Mouse (Mus musculus): Measurements from ENCODE around the gene Svs3a. TPM values are rescaled to one million over a fixed set of nuclear protein-coding genes. Genes with fewer than 3 reads are reported as not detected.
"Not testable (repeated sequence)": the region's sequence is repeated elsewhere in the genome, so short reads cannot be mapped to it uniquely, and the experiment has no call there.

The Svs3a gene
- polyA plus RNA-seq (2012; rRNA removed) (not detected in 2 replicates), polyA plus RNA-seq (2014; fragmentation: Nextera tagmentation; extraction: Ambion mirVana) (not detected in 2 replicates)

GRCm38 (mm10) chr2:164288968-164289367 is at the start of gene Svs3a:
Gene Svs3a, plus strand, starts transcription at chr2:164289268.
- H3K27ac ChIP-seq; H3K4me1 ChIP-seq (replicated peaks; ENCODE audit: control insufficient read depth in 2 of 2, insufficient read depth in 2 of 2, low read length in 1 of 2); H3K9me3 ChIP-seq (ENCODE audit: control insufficient read depth, low read length); H3K9ac ChIP-seq (replicated peaks); H3K4me3 ChIP-seq (ENCODE audit: insufficient read depth in 1 of 2, low read depth in 2 of 2, low read length in 2 of 2); DNase-seq (ENCODE audit: low read depth in 3 of 3, low spot score in 3 of 3); H3K27me3 ChIP-seq (ENCODE audit: control insufficient read depth, insufficient read depth, low read length); H3K36me3 ChIP-seq (replicated peaks; ENCODE audit: control insufficient read depth, insufficient read depth, low read depth); ATAC-seq (ENCODE audit: insufficient read depth); H3K4me2 ChIP-seq (ENCODE audit: low read depth): not testable (repeated sequence)
- 54% methylated on average over 1 of the region's 1 CpGs for WGBS (ENCODE audit: insufficient replicate concordance)

GRCm38 (mm10) chr2:164256540-164256939 is 32.5 kb upstream of the Svs3a start, which contains the start of gene Svs3b:
Gene Svs3b, minus strand, starts transcription at chr2:164256640.
- H3K9ac ChIP-seq (replicated peaks); H3K27me3 ChIP-seq (ENCODE audit: control insufficient read depth, insufficient read depth, low read length); H3K4me1 ChIP-seq (replicated peaks; ENCODE audit: control insufficient read depth in 2 of 2, insufficient read depth in 2 of 2, low read length in 1 of 2); H3K4me3 ChIP-seq (ENCODE audit: insufficient read depth in 1 of 2, low read depth in 2 of 2, low read length in 2 of 2); H3K4me2 ChIP-seq (ENCODE audit: low read depth); H3K27ac ChIP-seq; H3K36me3 ChIP-seq (replicated peaks; ENCODE audit: control insufficient read depth, insufficient read depth, low read depth); ATAC-seq (ENCODE audit: insufficient read depth); H3K9me3 ChIP-seq (ENCODE audit: control insufficient read depth, low read length); DNase-seq (ENCODE audit: low read depth in 3 of 3, low spot score in 3 of 3): not testable (repeated sequence)
- 72% methylated on average over 1 of the region's 1 CpGs for WGBS (ENCODE audit: insufficient replicate concordance)

GRCm38 (mm10) chr2:164278359-164278758 is 10.7 kb upstream of the Svs3a start, which contains the start of gene Svs4:
Gene Svs4, minus strand, starts transcription at chr2:164278459.
- H3K4me2 ChIP-seq (ENCODE audit: low read depth), result no peak within 1 kb of the TSS
- 68% methylated on average over 4 of the region's 4 CpGs for WGBS (ENCODE audit: insufficient replicate concordance)
- no peak for DNase-seq (ENCODE audit: low read depth in 3 of 3, low spot score in 3 of 3)

GRCm38 (mm10) chr2:164312599-164312998 is 23.5 kb downstream of the Svs3a start:
- no peaks in the 10 kb centered on the region for H3K36me3 ChIP-seq (replicated peaks; ENCODE audit: control insufficient read depth, insufficient read depth, low read depth)
- H3K9ac ChIP-seq (replicated peaks), result no peak overlapping the region
- ATAC-seq (ENCODE audit: insufficient read depth), result no peak
- H3K9me3 ChIP-seq (ENCODE audit: control insufficient read depth, low read length), result no peaks in the 10 kb centered on the region
- H3K4me3 ChIP-seq (ENCODE audit: insufficient read depth in 1 of 2, low read depth in 2 of 2, low read length in 2 of 2), result no peak overlapping the region
- WGBS (ENCODE audit: insufficient replicate concordance), result 64% methylated on average over 5 of the region's 5 CpGs
- H3K27ac ChIP-seq, result no peak overlapping the region
- H3K4me2 ChIP-seq (ENCODE audit: low read depth), result no peak overlapping the region
- H3K27me3 ChIP-seq (ENCODE audit: control insufficient read depth, insufficient read depth, low read length), result no peaks in the 10 kb centered on the region
- H3K4me1 ChIP-seq (replicated peaks; ENCODE audit: control insufficient read depth in 2 of 2, insufficient read depth in 2 of 2, low read length in 1 of 2), result no peaks in the 10 kb centered on the region
- TF ChIP-seq EP300 (IDR thresholded peaks at IDR 0.05; ENCODE audit: low read depth), result no peak
- no peak for TF ChIP-seq CTCF (IDR thresholded peaks at IDR 0.05; ENCODE audit: low read depth)
- no peak for DNase-seq (ENCODE audit: low read depth in 3 of 3, low spot score in 3 of 3)

More at GRCm38 (mm10) chr2:164278359-164278758, 10.7 kb upstream of the Svs3a start, which contains the start of gene Svs4:
- no peak for TF ChIP-seq CTCF (IDR thresholded peaks at IDR 0.05; ENCODE audit: low read depth)
- TF ChIP-seq EP300 (IDR thresholded peaks at IDR 0.05; ENCODE audit: low read depth), result no peak
- Histone ChIP-seq H3K9ac (replicated peaks) (no peak within 1 kb of the TSS), H3K36me3 (replicated peaks; ENCODE audit: control insufficient read depth, insufficient read depth, low read depth) (no peaks in the 10 kb centered on the region), H3K9me3 (ENCODE audit: control insufficient read depth, low read length) (no peaks in the 10 kb centered on the region), H3K27ac (no peak within 1 kb of the TSS), H3K4me1 (replicated peaks; ENCODE audit: control insufficient read depth in 2 of 2, insufficient read depth in 2 of 2, low read length in 1 of 2) (no peaks in the 10 kb centered on the region), H3K27me3 (ENCODE audit: control insufficient read depth, insufficient read depth, low read length) (no peaks in the 10 kb centered on the region), H3K4me3 (ENCODE audit: insufficient read depth in 1 of 2, low read depth in 2 of 2, low read length in 2 of 2) (no peak within 1 kb of the TSS)
- ATAC-seq (ENCODE audit: insufficient read depth), result no peak

- H3K9ac ChIP-seq (replicated peaks); H3K27ac ChIP-seq; H3K4me1 ChIP-seq (replicated peaks; ENCODE audit: control insufficient read depth in 2 of 2, insufficient read depth in 2 of 2, low read length in 1 of 2); ATAC-seq (ENCODE audit: insufficient read depth); H3K36me3 ChIP-seq (replicated peaks; ENCODE audit: control insufficient read depth, insufficient read depth, low read depth); H3K4me3 ChIP-seq (ENCODE audit: insufficient read depth in 1 of 2, low read depth in 2 of 2, low read length in 2 of 2); DNase-seq (ENCODE audit: low read depth in 3 of 3, low spot score in 3 of 3); H3K9me3 ChIP-seq (ENCODE audit: control insufficient read depth, low read length); H3K27me3 ChIP-seq (ENCODE audit: control insufficient read depth, insufficient read depth, low read length); H3K4me2 ChIP-seq (ENCODE audit: low read depth): not testable (repeated sequence)
Observed at GRCm38 (mm10) chr2:164315460-164315859, 26.4 kb downstream of the Svs3a start.

- not testable (repeated sequence) for H3K4me2 ChIP-seq (ENCODE audit: low read depth); H3K27ac ChIP-seq; H3K4me1 ChIP-seq (replicated peaks; ENCODE audit: control insufficient read depth in 2 of 2, insufficient read depth in 2 of 2, low read length in 1 of 2); DNase-seq (ENCODE audit: low read depth in 3 of 3, low spot score in 3 of 3); H3K27me3 ChIP-seq (ENCODE audit: control insufficient read depth, insufficient read depth, low read length); ATAC-seq (ENCODE audit: insufficient read depth); H3K9ac ChIP-seq (replicated peaks); H3K36me3 ChIP-seq (replicated peaks; ENCODE audit: control insufficient read depth, insufficient read depth, low read depth); H3K4me3 ChIP-seq (ENCODE audit: insufficient read depth in 1 of 2, low read depth in 2 of 2, low read length in 2 of 2); H3K9me3 ChIP-seq (ENCODE audit: control insufficient read depth, low read length)
- 46% methylated on average over 1 of the region's 1 CpGs for WGBS (ENCODE audit: insufficient replicate concordance)
Observed at GRCm38 (mm10) chr2:164316451-164316850, 27.4 kb downstream of the Svs3a start, which contains the start of gene Svs6. Gene Svs6, plus strand, starts transcription at chr2:164316751.

Measured in liver, embryonic 14.5 days (tissue).